Mouse (Mus musculus) right cerebral cortex, postnatal 4 days (tissue): ENCODE measurements around the gene Zfp524.
"Not testable (repeated sequence)": the region's sequence is repeated elsewhere in the genome, so short reads cannot be mapped to it uniquely, and the experiment has no call there.

Experiments
- DNase-seq: peaks from one replicate; pipeline ENCODE4 v3.0.0-alpha.2; 2022

Gene Zfp524

DNA sequence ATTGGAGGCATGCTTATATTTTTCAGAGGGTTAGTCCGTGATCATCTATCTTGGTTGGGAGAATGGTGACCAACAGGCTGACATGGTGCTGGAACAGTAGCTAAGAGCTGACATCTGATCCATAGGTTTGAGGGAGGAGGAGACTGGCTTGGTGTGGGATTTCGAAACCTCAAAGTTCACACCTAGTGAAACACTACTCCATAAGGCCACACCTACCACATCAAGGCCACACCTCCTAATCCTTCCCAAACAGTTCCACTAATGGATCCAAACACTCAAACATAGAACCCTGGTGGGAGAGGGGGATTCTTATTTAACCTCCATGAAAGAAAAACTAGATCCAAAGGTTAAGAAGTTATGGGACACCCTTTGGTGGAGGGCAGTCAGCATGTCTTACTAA, 2.7 kb downstream of the Zfp524 start:
- DNase-seq, result no peak

DNA sequence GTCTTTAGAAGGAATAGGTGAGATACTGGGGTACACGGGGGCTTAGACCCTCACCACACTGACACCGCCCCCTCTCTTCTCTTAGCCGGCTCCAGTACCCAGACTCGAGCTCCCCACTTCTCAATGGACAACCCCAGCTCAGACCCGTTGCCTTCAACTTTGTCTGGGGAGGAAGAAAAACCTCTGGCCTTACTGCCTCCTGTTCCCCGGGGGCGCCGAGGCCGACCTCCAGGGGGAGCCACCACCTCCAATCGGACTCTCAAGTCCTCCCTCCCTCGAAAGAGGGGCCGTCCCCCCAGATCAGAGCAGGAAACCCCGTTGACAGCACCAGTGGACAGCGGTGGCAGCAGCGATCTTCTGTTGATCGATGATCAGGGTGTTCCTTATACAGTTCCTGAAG, 3.1 kb downstream of the Zfp524 start:
- no peak for DNase-seq

DNA sequence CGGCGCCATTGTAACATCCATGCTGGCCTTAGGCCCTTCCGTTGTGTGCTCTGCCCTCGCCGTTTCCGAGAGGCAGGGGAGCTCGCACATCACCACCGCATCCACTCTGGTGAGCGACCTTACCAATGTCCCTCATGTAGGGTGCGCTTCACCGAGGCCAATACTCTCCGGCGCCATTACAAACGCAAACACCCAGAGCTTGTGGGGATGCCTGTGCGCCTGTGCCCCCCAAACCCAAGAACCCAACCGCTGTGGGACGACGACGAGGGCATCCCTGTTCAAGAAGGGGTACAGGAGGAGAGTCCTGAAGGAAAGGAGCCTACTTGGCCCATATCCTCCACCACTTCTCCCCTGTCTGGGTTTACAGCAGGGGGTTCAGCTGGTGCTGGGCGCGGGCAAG, 3.7 kb downstream of the Zfp524 start:
- DNase-seq, result no peak

DNA sequence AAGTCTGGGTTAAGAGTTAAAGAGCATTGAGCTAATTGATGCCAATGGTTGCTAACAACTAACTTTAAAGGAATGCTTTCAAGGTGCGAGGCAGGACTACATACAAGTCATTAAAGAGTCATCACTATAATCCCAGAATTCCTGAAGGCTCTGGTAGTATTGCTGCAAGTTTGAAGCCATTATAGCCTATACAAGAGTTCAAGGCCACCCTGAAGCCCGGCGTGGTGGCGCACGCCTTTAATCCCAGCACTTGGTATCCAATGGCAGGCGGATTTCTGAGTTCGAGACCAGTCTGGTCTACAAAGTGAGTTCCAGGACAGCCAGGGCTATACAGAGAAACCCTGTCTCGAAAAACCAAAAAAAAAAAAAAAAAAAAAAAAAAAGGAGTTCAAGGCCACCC, 5.4 kb downstream of the Zfp524 start:
- DNase-seq, result not testable (repeated sequence)

DNA sequence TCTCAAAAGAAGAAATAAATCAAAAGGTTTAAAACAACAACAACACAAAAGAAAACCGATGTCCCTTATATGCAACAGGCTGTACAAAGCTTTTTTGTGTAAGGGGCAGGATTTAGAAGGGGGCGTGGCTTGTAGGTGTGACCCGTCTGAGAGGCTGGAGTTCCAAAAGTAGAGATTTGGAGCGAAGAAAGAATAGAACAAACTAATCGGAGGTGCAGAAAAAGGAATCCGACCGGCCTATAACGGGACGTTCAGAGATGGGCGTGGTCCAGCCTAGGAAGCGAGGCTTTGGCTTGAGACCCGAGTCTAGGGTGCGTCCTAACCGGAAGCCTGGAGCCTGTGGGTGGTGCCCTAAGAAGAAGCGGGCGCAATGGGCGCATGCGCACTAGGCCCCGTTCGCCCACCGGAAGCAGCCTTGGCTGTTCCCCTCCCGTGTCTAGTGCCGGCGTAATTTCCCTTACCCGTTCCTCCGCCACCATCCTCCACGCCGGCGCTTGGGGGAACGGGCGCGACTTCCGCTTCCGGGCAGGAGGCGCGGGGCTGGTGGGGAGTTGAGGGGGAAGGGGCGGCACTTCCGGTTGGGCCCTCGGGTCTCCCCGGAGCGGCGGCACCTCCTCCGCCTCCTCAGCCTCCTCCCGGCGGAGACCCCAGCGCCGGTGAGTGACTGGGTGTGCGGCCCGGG, 5.9 kb downstream of the Zfp524 start, which contains the start of the genes Zfp865 and Ccdc106:
Zfp865 (plus strand) TSS at position 377 of the 682 bp plus-strand sequence.
Ccdc106 (plus strand) TSS at position 554 of the 682 bp plus-strand sequence.
- peak; percentile 99 for DNase-seq

DNA sequence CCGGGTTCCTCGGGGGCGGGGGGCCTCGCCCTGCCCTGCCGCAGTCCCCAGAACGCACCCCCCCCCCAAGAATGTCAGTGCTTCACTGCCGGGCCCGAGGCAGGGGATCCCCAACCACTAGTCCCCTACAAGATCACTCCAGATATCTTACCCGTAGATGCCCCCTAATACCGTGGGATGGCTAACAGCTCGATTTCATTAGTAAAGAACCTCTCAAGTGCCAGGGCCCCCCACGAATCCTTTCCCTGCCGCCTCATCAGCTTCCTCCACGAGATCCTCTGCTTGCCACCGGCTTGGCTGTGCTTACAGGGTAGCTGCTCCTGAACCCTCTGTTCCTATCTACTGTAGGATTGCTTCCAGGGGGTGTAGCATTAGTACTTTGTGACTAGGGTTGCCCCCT, 6.5 kb downstream of the Zfp524 start:
- no peak for DNase-seq

DNA sequence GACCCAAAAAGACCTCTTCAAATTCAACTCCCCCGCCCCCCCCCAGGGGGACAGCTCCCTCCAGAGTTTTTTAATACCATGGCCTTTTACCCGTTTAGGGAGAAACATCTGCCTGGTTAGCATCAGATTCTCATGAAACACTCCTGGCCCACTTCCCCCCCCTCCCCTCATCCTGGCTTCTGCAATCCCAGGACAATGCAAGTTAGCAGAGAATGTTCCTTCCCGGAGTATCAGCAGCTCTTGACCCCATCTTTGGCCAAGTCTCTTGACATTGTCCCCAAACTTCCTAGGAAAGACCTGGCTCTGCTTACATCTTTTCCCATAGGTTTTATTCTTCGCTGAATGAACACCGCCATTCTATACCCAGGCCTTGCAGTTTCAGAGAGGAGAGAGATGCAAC, 7.0 kb downstream of the Zfp524 start:
- no peak for DNase-seq

DNA sequence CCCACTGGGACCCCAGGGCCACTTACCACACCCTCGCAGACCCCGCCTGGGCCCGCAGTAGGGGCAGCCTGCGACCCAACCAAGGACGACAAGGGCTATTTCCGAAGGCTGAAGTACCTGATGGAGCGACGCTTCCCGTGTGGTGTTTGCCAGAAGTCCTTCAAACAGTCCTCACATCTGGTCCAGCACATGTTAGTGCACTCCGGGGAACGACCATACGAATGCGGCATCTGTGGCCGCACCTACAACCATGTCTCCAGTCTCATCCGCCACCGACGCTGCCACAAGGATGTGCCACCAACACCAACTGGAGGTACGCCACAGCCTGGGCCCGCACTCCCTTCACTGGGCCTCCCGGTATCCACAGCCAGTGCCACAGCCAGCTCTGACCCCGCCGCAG, 15.3 kb downstream of the Zfp524 start:
- no peak for DNase-seq

DNA sequence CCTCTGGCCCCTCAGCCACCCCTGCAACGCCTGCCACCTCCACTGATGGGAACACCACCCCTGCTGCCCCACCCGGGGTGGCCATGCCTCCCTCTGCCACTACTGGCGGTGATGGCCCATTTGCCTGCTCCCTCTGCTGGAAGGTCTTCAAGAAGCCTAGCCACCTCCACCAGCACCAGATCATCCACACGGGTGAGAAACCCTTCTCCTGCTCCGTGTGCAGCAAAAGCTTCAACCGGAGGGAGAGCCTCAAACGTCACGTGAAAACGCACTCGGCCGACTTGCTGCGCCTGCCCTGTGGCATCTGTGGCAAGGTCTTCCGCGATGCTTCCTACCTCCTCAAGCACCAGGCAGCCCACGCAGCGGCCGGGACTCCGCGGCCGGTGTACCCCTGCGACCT, 15.7 kb downstream of the Zfp524 start:
- DNase-seq, result no peak

DNA sequence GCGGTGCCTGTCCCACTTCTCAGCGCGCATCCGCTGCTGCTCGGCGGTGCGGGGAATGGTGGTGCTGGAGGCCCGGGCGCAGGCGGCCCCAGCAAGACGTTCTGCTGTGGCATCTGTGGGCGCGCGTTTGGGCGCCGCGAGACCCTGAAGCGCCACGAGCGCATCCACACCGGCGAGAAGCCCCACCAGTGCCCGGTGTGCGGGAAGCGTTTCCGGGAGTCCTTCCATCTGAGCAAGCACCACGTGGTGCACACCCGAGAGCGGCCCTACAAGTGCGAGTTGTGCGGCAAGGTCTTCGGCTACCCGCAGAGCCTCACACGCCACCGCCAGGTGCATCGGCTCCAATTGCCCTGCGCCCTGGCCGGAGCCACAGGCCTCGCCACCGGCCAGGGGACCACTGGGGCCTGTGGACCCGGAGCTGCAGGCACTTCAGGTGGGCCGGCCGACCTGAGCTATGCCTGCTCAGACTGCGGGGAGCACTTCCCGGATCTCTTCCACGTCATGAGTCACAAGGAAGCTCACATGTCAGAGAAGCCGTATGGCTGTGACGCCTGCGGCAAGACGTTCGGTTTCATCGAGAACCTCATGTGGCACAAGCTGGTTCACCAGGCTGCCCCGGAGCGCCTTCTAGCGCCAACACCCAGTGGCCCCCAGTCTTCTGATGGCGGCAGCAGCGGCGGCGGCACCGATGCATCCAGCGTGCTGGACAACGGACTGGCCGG, 16.5 kb downstream of the Zfp524 start:
- DNase-seq, result no peak

DNA sequence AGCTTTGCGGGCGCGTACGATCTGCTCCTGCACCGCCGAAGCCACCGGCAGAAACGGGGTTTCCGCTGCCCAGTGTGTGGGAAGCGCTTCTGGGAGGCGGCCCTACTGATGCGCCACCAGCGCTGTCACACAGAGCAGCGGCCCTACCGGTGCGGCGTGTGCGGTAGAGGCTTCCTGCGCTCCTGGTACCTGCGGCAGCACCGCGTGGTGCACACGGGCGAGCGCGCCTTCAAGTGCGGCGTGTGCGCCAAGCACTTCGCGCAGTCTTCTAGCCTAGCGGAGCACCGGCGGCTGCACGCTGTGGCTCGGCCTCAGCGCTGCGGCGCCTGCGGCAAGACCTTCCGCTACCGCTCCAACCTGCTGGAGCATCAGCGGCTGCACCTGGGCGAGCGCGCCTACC, 17.3 kb downstream of the Zfp524 start:
- no peak for DNase-seq

DNA sequence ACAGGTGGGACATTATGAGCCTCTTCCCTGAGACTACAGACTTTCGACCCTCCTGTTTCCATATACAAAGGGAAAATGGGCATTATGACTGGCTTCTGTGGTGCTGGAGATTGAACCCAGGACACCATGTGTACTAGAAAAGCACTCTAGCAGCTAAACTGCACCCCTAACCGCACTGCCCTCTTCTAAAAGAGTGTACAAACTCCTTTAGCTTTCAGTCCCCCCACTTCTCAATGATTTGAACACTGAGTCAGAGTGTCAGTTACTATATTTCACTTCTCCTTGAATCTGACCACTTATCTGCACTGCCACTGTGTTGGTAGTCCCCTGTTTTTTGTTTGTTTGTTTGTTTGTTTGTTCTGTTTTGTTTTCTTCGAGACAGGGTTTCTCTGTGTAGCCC, 19.6 kb downstream of the Zfp524 start, which contains the start of gene 4632433K11Rik:
4632433K11Rik (plus strand) TSS at position 301 of the 400 bp plus-strand sequence.
- DNase-seq, result no peak

DNA sequence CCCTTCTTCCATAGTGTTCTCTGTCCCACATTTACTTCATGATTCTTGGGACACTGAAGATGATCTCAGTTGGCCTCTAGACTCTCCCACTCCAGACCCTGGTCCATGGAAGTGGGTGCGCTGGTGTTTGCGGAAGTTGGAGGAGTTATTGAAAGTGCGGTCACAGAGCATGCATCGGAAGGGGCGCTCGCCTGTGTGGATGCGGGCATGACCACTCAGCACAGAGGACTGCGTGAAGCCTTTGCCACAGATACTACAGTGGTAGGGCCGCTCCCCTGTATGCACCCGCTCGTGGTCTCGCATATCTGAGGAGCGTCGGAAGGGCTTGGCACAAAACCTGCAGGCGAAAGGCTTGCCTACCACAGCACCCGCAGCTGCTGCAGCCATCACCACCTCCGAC, 21.4 kb downstream of the Zfp524 start:
- DNase-seq, result no peak

DNA sequence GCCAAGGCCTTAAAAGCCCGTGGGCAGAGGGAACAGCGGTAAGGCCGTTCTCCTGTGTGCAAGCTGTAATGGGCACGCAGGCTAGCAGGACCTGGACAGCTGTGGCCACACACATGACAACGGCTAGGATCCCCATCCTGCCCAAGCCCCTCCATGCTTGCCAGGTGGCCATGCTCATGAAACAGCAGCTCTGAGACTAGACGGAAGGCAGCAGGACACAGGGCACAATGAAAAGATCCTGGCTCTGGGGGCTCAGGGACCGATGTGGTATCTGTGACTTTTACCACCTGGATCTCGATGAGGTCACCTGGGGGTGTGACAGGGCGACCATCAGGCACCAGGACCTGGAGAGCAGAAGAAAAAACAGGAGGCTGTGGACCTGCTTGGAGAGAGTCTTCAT, 21.9 kb downstream of the Zfp524 start:
- DNase-seq, result no peak

DNA sequence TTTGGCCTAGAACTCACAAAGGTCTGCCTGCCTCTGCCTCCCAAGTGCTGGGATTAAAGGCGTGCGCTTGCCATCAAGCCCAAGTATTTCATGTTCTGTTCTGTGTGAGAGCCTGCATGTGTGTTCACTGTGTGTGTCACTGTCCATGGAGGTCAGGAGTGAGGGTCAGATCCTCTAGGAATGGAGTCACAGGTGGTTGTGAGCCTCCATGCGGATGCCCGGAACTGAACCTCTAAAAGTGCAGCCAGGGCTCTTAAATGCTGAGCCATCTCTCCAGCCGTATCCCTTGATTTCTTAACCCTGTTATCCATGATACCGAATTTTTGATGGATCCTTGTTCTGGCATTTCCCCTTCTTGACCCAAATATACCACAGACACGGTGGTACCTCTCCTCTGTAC, 22.8 kb downstream of the Zfp524 start:
- no peak for DNase-seq

DNA sequence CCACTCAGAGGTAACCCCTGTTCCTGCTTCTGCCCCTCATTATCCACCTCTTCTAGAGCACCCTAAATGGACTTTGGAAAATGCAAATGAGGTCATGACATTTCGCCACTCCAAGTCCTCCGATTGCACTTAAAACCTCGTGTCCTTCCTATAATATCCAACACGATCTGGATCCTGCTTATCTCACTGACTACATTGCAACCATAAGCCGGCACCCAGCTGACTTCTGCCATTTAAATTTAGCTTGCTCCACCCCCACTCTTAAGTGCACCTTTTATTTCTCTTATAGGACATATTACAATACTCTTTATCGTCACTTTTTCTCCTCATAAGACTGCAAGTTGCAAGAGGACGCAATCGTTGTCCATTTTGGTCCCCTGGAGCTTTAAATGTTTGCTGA, 23.3 kb downstream of the Zfp524 start:
- no peak for DNase-seq

DNA sequence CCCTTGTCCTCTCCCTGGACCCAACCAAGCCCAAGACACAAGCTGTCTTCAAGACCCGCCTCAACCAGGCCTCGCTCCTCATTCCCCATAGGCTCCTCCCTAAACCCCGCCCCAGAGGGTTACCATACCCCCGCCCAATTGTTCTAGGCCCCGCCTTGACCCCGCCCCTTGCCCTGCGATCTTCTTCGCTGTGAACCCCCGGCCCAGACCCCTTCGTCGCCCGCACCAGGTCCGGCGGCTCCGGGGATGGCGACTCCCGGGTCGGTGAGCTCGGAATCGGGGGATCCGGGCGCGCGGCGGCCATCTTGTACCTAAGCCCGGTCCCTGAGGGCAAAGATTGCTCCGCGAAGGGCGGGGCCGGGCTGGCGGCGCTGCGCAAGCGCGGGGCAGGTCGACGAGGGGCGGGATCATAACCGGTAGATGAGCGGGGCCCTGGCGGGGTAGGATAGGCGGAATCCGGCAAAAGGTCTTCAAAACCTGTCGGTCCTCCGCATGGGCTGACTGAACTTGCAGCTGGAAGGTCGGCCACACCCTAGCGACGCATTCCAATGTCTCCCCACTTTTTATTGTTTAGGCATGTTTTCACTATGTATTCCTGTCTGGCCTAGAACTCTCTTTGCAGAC, 24.0 kb downstream of the Zfp524 start, which contains the start of gene Zfp784:
Zfp784 (minus strand) TSS at position 338 of the 624 bp plus-strand sequence.
- peak; percentile 91 for DNase-seq

DNA sequence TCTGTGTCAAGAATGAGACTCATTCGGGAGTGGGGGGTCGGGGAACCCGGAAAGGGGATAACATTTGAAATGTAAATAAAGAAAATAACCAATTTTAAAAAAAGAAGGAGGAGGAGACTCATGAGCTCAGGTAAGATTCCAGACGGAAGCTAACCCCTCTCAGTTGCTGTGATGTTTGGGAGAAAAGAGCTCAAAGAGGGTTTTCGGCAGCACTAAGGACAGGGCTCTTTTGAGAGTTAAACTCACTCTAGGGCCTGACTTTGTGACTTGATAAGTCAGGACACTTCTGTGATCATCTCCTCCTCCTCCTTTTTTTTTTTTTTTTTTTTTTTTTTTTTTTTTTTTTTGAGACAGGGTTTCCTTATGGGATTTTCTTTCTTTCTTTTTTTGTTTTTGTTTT, 24.7 kb downstream of the Zfp524 start:
- DNase-seq, result no peak

DNA sequence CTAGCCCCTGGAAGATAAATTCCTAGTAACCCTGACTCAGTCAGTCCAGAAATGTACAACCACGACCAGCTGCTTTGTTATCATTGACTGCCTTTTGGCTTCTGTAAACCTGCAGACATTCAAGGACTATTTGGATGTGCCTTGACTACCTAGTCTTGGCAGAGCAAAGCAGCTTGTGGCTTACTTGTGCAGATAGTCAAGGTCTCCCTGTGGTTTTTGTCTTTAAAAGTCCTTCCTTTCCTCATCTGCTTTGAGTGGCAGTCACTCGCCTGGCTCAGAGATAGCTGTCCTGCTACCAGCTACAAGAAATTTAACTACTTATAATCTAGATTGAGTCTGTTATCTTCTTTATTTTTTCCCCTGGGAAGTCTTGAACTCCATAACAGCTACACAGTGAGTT, 30.8 kb downstream of the Zfp524 start:
- DNase-seq, result no peak

DNA sequence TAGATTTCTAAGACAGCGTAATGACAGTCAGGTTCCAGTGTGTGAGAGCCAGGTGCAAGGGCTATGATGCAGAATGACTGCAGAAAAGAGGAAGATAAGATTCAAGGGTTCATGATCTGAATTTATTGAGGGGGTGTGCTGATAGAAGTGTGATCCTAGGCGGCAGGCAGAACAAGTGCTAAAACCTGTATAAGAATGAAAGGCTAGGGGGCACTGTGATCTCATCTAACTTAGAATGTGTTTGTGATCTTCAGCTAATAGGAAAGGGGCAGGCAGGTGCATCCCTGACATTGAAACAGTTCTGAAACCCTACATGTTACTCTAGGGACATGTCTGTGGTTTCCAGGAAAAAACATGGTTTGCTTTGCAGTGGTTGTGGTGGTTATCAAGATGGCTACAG, 31.9 kb downstream of the Zfp524 start:
- no peak for DNase-seq

DNA sequence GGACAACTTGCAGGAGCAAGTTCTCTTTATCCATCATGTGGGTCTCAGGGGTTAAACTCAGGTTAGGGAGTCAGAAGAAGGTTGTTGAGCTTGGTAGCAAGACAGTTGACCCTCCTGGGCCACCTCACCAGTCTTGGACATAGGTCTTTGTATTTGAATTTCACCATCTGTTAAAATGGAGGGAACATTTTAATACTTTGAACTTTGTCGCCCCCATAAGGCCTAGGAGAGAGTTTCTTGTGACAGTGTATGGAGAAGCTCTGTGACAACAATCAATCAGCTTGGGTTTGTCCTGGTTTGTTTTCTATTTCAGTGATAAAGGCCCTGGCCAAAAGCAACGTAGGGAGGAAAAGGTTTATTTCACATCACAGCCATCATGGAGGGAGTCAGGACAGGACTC, 33.1 kb downstream of the Zfp524 start:
- no peak for DNase-seq

DNA sequence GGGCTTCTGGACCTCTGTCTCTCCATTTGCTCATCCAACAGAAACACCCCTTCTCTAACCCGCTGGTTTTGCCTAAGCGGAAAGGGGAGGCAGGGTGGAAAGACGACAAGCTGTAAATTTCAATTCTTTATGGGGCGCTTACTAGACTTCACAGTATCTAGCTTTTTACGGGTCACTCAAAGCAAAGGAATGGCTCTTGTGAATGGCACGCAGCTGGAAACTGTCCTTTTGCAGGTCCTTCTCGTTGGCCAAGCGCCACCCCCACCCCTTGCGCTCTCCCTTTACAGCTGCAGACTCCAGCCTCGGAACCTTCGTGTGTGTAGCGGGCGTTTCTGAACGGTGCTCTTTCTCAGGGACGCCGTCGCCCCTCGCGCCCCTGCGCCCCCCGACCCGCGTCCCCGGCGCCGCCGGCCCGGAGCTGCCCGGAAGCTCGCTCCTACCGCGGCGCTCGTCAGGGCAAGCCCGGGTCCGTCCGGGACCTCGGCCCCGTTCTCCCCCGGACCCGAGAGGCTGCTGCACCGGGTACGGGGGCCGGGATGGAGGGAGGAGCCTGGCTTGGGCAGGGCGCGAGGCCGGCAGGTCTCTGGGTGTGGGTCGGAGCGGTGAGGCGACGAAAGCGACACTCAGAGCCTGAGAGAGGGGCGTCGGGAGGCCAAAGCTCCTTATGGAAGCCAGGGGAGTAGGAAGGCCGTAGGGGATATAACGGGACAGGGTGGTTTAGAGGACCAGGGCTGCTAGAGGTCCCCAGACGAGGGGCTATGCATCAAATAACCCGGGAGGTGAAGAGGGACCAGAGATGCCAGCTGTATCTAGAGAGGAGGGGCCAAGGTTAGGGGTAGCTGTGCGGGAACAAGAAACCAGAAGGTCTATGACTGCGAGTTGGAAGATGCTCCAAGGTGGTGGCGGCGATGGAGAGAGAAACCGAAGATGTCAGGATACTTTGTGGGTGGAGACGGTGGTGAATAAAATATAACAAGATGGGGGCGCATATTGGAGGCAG, 37.3 kb downstream of the Zfp524 start, which contains the start of gene Zfp580:
Zfp580 (plus strand) TSS at position 346 of the 1,000 bp plus-strand sequence.
- peak; percentile 83 for DNase-seq

DNA sequence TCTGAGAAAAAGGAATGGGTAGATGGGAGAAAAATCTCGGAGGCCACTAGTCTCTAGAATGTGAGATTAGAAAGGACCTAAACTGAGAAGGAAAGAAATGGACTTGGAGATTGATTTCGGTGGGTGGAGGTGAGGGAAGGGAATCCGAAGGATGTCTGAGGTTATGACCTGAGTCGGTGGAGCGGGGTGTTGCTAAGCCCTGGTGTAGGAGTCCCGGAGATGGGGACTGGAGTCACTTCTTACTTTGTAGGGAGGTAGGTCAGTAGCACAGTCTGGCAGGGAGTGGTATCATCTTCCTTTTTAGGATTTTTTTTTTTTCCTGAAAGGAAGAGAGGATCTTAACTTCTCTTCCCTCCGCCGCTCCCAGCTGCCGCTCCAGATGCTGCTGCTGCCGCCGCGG, 38.2 kb downstream of the Zfp524 start:
- DNase-seq, result no peak
